Mouse (Mus musculus): ENCODE data around the gene Numb. TPM values are rescaled to one million over a fixed set of nuclear protein-coding genes. Genes with fewer than 3 reads are reported as not detected.

Numb gene
- polyA plus RNA-seq, 1 experiment from 2014 or later, result 14.2 TPM

DNA sequence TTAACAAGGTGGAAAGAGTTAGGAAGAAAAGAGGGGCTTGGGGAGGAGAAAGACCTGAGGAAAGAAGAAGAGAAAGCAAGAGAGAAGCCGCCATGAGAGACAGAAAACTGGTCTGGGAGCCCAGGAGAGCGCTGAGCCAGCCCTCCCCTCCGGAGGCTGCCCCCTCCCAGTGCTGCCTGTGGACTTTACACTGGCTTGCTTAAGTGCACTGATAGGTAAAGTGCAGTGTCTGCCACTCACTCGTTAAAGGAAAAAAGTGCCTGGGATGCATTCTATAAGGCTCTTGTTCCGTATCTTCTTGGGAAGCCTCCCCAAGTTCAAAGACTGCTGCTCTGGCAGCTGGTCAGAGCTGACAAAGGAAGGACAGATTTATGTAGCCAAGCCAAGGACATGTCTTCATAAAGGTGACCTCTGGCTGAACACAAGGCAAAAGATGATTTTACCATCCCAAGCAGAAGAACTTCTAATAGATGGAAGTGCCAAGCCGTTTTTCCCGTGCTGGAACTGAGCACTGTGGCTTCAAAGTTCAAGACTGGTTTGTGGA lies 3.5 kb upstream of the Numb start:
- H3K4me1 ChIP-seq (ENCODE audit: control insufficient read depth, insufficient read depth, low read length), result peaks cover 9% of the 10 kb centered on the region

GRCm38 (mm10) chr12:83924332-83924731 lies 2.6 kb upstream of the Numb start:
- no peaks in the 10 kb centered on the region for H3K9me3 ChIP-seq (replicated peaks; ENCODE audit: control insufficient read depth, low read length, poor library complexity, severe bottlenecking)
- H3K27me3 ChIP-seq (ENCODE audit: control insufficient read depth, insufficient read depth, low read depth, low read length), result no peaks in the 10 kb centered on the region
- no peaks in the 10 kb centered on the region for H3K36me3 ChIP-seq (ENCODE audit: control insufficient read depth, insufficient read depth, low read length)
- 69% methylated on average over 3 of the region's 3 CpGs for WGBS
- H3K27ac ChIP-seq (ENCODE audit: low read length), result no peak overlapping the region
- no peak for ATAC-seq
- no peak overlapping the region for H3K4me2 ChIP-seq (ENCODE audit: low read length)
- H3K4me3 ChIP-seq (ENCODE audit: low read depth, low read length), result no peak overlapping the region
- no peak overlapping the region for H3K9ac ChIP-seq (ENCODE audit: low read depth, low read length)
- peaks cover 12% of the 10 kb centered on the region for H3K4me1 ChIP-seq (ENCODE audit: control insufficient read depth, insufficient read depth, low read length)

More for the DNA sequence above, 3.5 kb upstream of the Numb start:
- H3K27me3 ChIP-seq (ENCODE audit: control insufficient read depth, insufficient read depth, low read depth, low read length), result no peaks in the 10 kb centered on the region
- WGBS, result 63% methylated on average over 7 of the region's 7 CpGs
- no peak for ATAC-seq
- no peak overlapping the region for H3K27ac ChIP-seq (ENCODE audit: low read length)
- no peaks in the 10 kb centered on the region for H3K9me3 ChIP-seq (replicated peaks; ENCODE audit: control insufficient read depth, low read length, poor library complexity, severe bottlenecking)
- no peak overlapping the region for H3K4me2 ChIP-seq (ENCODE audit: low read length)
- no peak overlapping the region for H3K9ac ChIP-seq (ENCODE audit: low read depth, low read length)
- H3K4me3 ChIP-seq (ENCODE audit: low read depth, low read length), result no peak overlapping the region
- H3K36me3 ChIP-seq (ENCODE audit: control insufficient read depth, insufficient read depth, low read length), result no peaks in the 10 kb centered on the region

DNA sequence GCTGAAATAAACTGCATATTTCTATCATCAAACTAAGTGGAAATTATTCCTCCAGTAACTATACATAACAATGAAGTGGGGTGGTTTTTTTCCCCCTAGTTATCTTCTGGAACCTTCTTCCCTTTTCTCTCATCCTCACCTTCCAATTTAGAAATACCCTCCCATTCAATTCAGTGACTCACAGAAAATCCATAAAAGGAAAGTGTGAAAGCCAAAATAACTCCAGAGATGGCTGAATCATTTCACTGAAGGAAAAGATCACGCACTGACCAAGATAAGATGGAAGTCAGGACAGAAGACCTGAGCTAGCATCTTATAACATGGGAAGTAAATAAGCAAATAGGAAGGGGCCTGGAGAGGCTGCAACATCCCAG lies 1.7 kb upstream of the Numb start:
- no peaks in the 10 kb centered on the region for H3K36me3 ChIP-seq (ENCODE audit: control insufficient read depth, insufficient read depth, low read length)
- peaks cover 12% of the 10 kb centered on the region for H3K4me1 ChIP-seq (ENCODE audit: control insufficient read depth, insufficient read depth, low read length)
- H3K9ac ChIP-seq (ENCODE audit: low read depth, low read length), result no peak overlapping the region
- no peak overlapping the region for H3K27ac ChIP-seq (ENCODE audit: low read length)
- no peak overlapping the region for H3K4me3 ChIP-seq (ENCODE audit: low read depth, low read length)
- H3K27me3 ChIP-seq (ENCODE audit: control insufficient read depth, insufficient read depth, low read depth, low read length), result no peaks in the 10 kb centered on the region
- whole genome bisulfite sequencing, result 89% methylated on average over 1 of the region's 1 CpGs
- H3K9me3 ChIP-seq (replicated peaks; ENCODE audit: control insufficient read depth, low read length, poor library complexity, severe bottlenecking), result no peaks in the 10 kb centered on the region
- no peak overlapping the region for H3K4me2 ChIP-seq (ENCODE audit: low read length)
- ATAC-seq, result no peak

DNA sequence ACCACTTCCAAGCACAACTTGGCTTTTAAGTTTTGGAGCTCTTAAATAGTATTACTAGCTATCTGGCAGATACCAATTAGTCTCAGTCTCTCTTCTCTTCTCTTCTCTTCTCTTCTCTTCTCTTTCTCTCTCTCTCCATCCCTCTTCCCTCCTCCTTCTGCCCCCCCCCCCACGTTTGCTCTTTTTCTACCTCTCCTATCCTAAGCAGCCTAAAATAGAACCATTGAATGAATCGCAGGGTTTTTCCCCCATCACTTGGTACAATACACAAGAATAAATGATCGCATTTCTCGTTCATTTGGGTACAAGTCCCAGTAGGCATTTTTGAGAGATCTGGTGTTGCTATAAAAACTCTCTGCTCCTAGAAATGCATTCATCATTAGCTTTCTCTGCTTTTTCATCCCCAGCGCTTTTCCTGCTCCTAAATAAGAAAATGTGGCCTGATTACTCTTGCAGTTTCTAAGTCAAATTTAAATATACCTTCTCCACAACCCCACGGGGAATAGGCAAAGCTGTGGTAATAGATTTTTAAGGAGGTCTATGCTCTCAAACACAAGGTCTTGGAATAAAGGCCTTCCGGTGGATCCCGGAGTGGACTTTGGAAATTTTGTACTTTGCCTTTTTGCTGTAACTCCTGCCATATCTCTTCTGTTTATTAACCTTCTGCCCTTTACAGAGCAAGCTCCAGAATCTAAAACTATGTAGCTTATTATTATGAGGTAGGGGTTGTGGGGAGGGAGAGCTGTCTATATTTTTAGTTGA lies 1.2 kb upstream of the Numb start:
- 35% methylated on average over 8 of the region's 8 CpGs for WGBS
- ATAC-seq, result no peak
- H3K9me3 ChIP-seq (replicated peaks; ENCODE audit: control insufficient read depth, low read length, poor library complexity, severe bottlenecking), result no peaks in the 10 kb centered on the region
- peaks cover 12% of the 10 kb centered on the region for H3K4me1 ChIP-seq (ENCODE audit: control insufficient read depth, insufficient read depth, low read length)
- H3K4me2 ChIP-seq (ENCODE audit: low read length), result peak overlapping the region; percentile 69
- peak overlapping the region; percentile 97 for H3K4me3 ChIP-seq (ENCODE audit: low read depth, low read length)
- no peak overlapping the region for H3K27ac ChIP-seq (ENCODE audit: low read length)
- H3K27me3 ChIP-seq (ENCODE audit: control insufficient read depth, insufficient read depth, low read depth, low read length), result no peaks in the 10 kb centered on the region
- peak overlapping the region; percentile 54 for H3K9ac ChIP-seq (ENCODE audit: low read depth, low read length)
- no peaks in the 10 kb centered on the region for H3K36me3 ChIP-seq (ENCODE audit: control insufficient read depth, insufficient read depth, low read length)

- H3K9ac ChIP-seq (ENCODE audit: low read depth, low read length), result peak overlapping the region; percentile 84
- H3K27ac ChIP-seq (ENCODE audit: low read length), result peak overlapping the region; percentile 84
- peak overlapping the region; percentile 97 for H3K4me3 ChIP-seq (ENCODE audit: low read depth, low read length)
- peak overlapping the region; percentile 96 for H3K4me2 ChIP-seq (ENCODE audit: low read length)
- WGBS, result under 1% methylated on average over 31 of the region's 31 CpGs
- peaks cover 12% of the 10 kb centered on the region for H3K4me1 ChIP-seq (ENCODE audit: control insufficient read depth, insufficient read depth, low read length)
- H3K27me3 ChIP-seq (ENCODE audit: control insufficient read depth, insufficient read depth, low read depth, low read length), result no peaks in the 10 kb centered on the region
- H3K9me3 ChIP-seq (replicated peaks; ENCODE audit: control insufficient read depth, low read length, poor library complexity, severe bottlenecking), result no peaks in the 10 kb centered on the region
- H3K36me3 ChIP-seq (ENCODE audit: control insufficient read depth, insufficient read depth, low read length), result no peaks in the 10 kb centered on the region
- no peak; the same call in 1 of the 2 replicates for ATAC-seq
These were observed 853 bp downstream of the Numb start for GRCm38 (mm10) chr12:83920721-83921441.

DNA sequence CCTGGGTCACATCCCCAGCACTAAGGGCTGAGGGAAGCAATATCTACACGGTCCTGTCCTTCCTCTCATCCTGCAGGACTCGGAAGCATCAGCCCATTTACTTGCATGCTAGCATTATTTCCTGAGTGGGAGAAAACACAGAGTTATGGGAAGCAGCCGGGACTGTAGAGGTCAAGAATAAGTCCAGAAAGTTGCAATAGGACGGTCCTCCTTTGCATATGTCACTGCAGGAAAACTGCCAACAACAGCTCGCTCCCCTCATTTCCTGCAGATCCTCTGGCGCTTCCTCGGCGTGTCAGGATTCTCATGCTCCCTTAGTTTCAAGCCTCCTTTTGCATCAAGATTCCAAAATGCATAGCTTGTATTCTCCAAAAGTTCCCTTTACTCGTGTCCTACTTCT lies 4.8 kb downstream of the Numb start:
- Histone ChIP-seq H3K4me3 (ENCODE audit: low read depth, low read length) (no peak overlapping the region), H3K27me3 (ENCODE audit: control insufficient read depth, insufficient read depth, low read depth, low read length) (no peaks in the 10 kb centered on the region), H3K9me3 (replicated peaks; ENCODE audit: control insufficient read depth, low read length, poor library complexity, severe bottlenecking) (no peaks in the 10 kb centered on the region), H3K36me3 (ENCODE audit: control insufficient read depth, insufficient read depth, low read length) (no peaks in the 10 kb centered on the region), H3K9ac (ENCODE audit: low read depth, low read length) (no peak overlapping the region), H3K4me1 (ENCODE audit: control insufficient read depth, insufficient read depth, low read length) (peaks cover 8% of the 10 kb centered on the region), H3K27ac (ENCODE audit: low read length) (no peak overlapping the region), H3K4me2 (ENCODE audit: low read length) (no peak overlapping the region)
- ATAC-seq, result no peak
- WGBS, result 80% methylated on average over 9 of the region's 9 CpGs

DNA sequence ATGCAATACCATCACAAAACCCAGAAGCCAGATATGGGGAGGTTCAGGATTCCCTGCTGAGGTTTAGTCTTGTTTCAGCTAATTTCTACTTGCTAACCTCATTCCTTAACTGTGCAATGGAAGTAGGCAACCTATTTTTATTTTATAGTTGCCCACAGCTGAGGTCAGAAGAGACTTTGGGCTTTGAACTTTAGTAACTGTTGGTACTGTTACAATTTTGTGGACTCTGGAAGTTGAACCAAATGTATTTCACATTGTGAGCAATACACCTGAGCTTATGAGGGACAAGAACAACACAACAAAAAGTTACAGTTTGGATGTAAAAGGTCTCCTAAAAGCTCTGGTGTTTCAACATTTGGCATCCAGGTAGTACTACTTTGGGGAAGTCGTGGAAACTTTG lies 6.9 kb downstream of the Numb start:
- 89% methylated on average over 1 of the region's 1 CpGs for WGBS
- Histone ChIP-seq H3K9me3 (replicated peaks; ENCODE audit: control insufficient read depth, low read length, poor library complexity, severe bottlenecking) (no peaks in the 10 kb centered on the region), H3K27ac (ENCODE audit: low read length) (no peak overlapping the region), H3K4me1 (ENCODE audit: control insufficient read depth, insufficient read depth, low read length) (no peaks in the 10 kb centered on the region; the same call in 1 of the 2 replicates), H3K36me3 (ENCODE audit: control insufficient read depth, insufficient read depth, low read length) (no peaks in the 10 kb centered on the region), H3K27me3 (ENCODE audit: control insufficient read depth, insufficient read depth, low read depth, low read length) (no peaks in the 10 kb centered on the region), H3K9ac (ENCODE audit: low read depth, low read length) (no peak overlapping the region), H3K4me2 (ENCODE audit: low read length) (no peak overlapping the region), H3K4me3 (ENCODE audit: low read depth, low read length) (no peak overlapping the region)
- no peak for ATAC-seq

DNA sequence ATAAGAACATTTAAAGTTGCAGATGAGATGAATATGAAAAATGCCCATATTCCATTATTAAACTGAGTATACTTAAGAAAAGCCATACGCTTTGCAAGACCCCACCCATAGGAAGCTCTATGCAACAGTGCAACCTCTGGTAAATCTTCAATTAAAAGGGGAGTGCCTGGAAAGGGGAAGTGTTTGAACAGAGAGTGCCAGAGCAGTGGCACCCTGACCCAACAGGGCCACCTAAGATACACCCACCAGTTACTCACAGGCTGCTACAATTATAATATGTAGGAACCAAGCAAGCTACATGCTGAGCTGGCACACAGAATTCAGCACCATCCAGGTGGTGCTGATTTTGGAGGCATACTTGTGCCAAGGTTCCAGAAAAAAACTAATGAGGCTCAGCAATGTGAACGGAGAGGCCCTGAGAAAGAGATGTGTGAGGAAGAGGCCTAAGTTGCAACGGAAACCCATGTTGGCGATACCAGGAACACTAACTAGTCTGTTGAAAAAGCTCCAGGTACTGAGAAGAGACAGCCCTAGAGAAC lies 7.5 kb downstream of the Numb start:
- Histone ChIP-seq H3K27ac (ENCODE audit: low read length) (no peak overlapping the region), H3K4me1 (ENCODE audit: control insufficient read depth, insufficient read depth, low read length) (no peaks in the 10 kb centered on the region; the same call in 1 of the 2 replicates), H3K9me3 (replicated peaks; ENCODE audit: control insufficient read depth, low read length, poor library complexity, severe bottlenecking) (no peaks in the 10 kb centered on the region), H3K36me3 (ENCODE audit: control insufficient read depth, insufficient read depth, low read length) (no peaks in the 10 kb centered on the region), H3K27me3 (ENCODE audit: control insufficient read depth, insufficient read depth, low read depth, low read length) (no peaks in the 10 kb centered on the region), H3K4me3 (ENCODE audit: low read depth, low read length) (no peak overlapping the region), H3K9ac (ENCODE audit: low read depth, low read length) (no peak overlapping the region), H3K4me2 (ENCODE audit: low read length) (no peak overlapping the region)
- WGBS, result 92% methylated on average over 4 of the region's 4 CpGs
- no peak for ATAC-seq

GRCm38 (mm10) chr12:83910451-83910850 lies 11.3 kb downstream of the Numb start:
- Histone ChIP-seq H3K4me2 (ENCODE audit: low read length) (no peak overlapping the region), H3K27ac (ENCODE audit: low read length) (no peak overlapping the region), H3K27me3 (ENCODE audit: control insufficient read depth, insufficient read depth, low read depth, low read length) (no peaks in the 10 kb centered on the region), H3K4me1 (ENCODE audit: control insufficient read depth, insufficient read depth, low read length) (no peaks in the 10 kb centered on the region), H3K4me3 (ENCODE audit: low read depth, low read length) (no peak overlapping the region), H3K9ac (ENCODE audit: low read depth, low read length) (no peak overlapping the region), H3K9me3 (replicated peaks; ENCODE audit: control insufficient read depth, low read length, poor library complexity, severe bottlenecking) (no peaks in the 10 kb centered on the region), H3K36me3 (ENCODE audit: control insufficient read depth, insufficient read depth, low read length) (no peaks in the 10 kb centered on the region)
- WGBS, result 95% methylated on average over 2 of the region's 2 CpGs
- no peak for ATAC-seq

All from midbrain, embryonic 16.5 days (tissue).